Mouse (Mus musculus): ENCODE measurements around the gene Chrnb2.

DNA sequence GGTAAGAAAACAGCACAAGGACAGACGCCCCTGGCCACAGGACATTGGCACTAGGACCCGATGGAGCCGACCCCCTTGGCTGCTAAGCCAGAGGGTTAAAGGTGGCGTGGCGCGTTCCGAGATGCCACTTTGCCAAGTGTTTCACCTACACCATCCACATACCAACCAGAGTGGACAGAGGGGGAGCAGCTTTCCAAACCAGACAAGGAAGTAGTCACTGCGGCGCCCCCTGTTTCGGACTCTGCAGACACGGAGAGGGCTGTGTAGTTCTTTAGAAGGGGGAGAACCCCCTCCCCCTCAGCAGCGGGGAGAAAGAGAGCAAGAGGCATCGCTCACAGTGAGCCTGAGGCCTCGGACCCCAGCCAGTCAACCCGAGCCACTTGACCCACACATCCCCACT is 38.4 kb upstream of the Chrnb2 start:
- no peak for TF ChIP-seq CTCF (IDR thresholded peaks at IDR 0.05 in 2 of 3, conservative IDR thresholded peaks at IDR 0.05 in 1 of 3; ENCODE audit: control insufficient read depth in 1 of 3, insufficient read depth in 1 of 3, low read depth in 2 of 3, low read length in 3 of 3, poor library complexity in 1 of 3, severe bottlenecking in 1 of 3)
- no peak for TF ChIP-seq EP300 (IDR thresholded peaks at IDR 0.05; ENCODE audit: low read depth in 1 of 2, low read length in 2 of 2)
- no peak for TF ChIP-seq USF1 (IDR thresholded peaks at IDR 0.05; ENCODE audit: low read depth, low read length)
- no peak for TF ChIP-seq SMC3 (IDR thresholded peaks at IDR 0.05; ENCODE audit: low read depth, low read length)
